Mouse (Mus musculus) midbrain, embryonic 12.5 days (tissue): ENCODE data around the gene Pkn3. TPM values are rescaled to one million over a fixed set of nuclear protein-coding genes. Genes with fewer than 3 reads are reported as not detected.
A peak's percentile ranks its signal among the peaks of the same experiment; 100 is the strongest.
"Not testable (repeated sequence)": the region's sequence is repeated elsewhere in the genome, so short reads cannot be mapped to it uniquely, and the experiment has no call there.

Experiments
- ATAC-seq: fragments of 200-750 bp; cut with Nextera tagmentation; 2 replicates; pipeline ENCODE4 v1.8.0; 2017; ENCODE audit warnings: low read depth, moderate TSS enrichment, moderate library complexity; ENCODE audit not compliant: low FRiP score
- H3K27ac ChIP-seq: fragments of 300-500 bp; sonication (generic); replicated peaks from 2 replicates; pipeline ENCODE4 v1.5.1; 2016; ENCODE audit warnings: mild to moderate bottlenecking
- H3K27me3 ChIP-seq: fragments of 300-500 bp; sonication (generic); 2 replicates; pipeline ENCODE4 v1.6.1; 2016; ENCODE audit warnings: mild to moderate bottlenecking
- H3K36me3 ChIP-seq: fragments of 300-500 bp; sonication (generic); 2 replicates; pipeline ENCODE4 v1.6.1; 2016
- H3K4me1 ChIP-seq: fragments of 300-500 bp; sonication (generic); 2 replicates; pipeline ENCODE4 v1.6.1; 2016
- H3K4me2 ChIP-seq: fragments of 300-500 bp; sonication (generic); replicated peaks from 2 replicates; pipeline ENCODE4 v1.6.1; 2016; ENCODE audit warnings: mild to moderate bottlenecking, moderate library complexity
- H3K4me3 ChIP-seq: fragments of 300-500 bp; sonication (generic); 2 replicates; pipeline ENCODE4 v1.5.1; 2016; ENCODE audit warnings: mild to moderate bottlenecking
- H3K9ac ChIP-seq: fragments of 300-500 bp; sonication (generic); replicated peaks from 2 replicates; pipeline ENCODE4 v1.6.1; 2016; ENCODE audit warnings: mild to moderate bottlenecking, moderate library complexity
- H3K9me3 ChIP-seq: fragments of 300-500 bp; sonication (generic); 2 replicates; pipeline ENCODE4 v1.6.1; 2016; ENCODE audit warnings: mild to moderate bottlenecking
- WGBS: fragments of 180-500 bp; shearing (Covaris S2); methylation state at CpG from one replicate; pipeline ENCODE4 v1.1.7; 2016; 5-methylcytosine and 5-hydroxymethylcytosine counted together
- polyA plus RNA-seq: library from polyadenylated mRNA; unstranded; fragments of >200 nt; fragmentation: Nextera tagmentation; extraction: Ambion mirVana; gene quantifications from 2 replicates; pipeline ENCODE4 v1.2.1, GENCODE M21; 2016

The Pkn3 gene
- polyA plus RNA-seq, 1 experiment from 2014 or later: 9.2 TPM

DNA sequence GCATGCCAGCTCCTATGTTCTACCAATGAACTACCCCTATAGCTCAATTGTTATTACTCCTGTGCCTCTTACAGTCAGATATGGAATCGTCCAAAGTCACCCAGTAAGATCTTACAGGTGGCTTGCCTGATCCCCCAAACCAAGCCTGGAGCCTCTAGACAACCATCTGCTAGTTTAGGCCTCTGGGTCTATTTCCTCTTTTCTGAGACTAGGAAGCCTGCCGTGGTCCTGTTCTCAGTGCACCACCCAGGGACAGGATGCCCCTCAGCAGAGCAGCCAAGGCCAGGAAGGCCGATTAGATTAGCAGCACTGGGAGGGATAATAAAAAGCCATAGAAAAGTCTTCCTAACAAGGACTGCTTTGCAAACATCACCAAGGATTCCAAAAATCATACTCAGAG is 27.7 kb upstream of the Pkn3 start:
- Histone ChIP-seq H3K36me3 (peaks cover 9% of the 10 kb centered on the region; the same call in 1 of the 2 replicates), H3K9ac (no peak overlapping the region), H3K27ac (no peak overlapping the region), H3K4me2 (no peak overlapping the region), H3K27me3 (peaks cover 11% of the 10 kb centered on the region; the same call in 1 of the 2 replicates), H3K4me1 (peaks cover 7% of the 10 kb centered on the region), H3K9me3 (no peaks in the 10 kb centered on the region), H3K4me3 (0 out of 2 replicates have a peak overlapping the region, but pooled peaks have one; percentile 49)
- 83% methylated on average over 3 of the region's 3 CpGs for WGBS
- no peak for ATAC-seq

DNA sequence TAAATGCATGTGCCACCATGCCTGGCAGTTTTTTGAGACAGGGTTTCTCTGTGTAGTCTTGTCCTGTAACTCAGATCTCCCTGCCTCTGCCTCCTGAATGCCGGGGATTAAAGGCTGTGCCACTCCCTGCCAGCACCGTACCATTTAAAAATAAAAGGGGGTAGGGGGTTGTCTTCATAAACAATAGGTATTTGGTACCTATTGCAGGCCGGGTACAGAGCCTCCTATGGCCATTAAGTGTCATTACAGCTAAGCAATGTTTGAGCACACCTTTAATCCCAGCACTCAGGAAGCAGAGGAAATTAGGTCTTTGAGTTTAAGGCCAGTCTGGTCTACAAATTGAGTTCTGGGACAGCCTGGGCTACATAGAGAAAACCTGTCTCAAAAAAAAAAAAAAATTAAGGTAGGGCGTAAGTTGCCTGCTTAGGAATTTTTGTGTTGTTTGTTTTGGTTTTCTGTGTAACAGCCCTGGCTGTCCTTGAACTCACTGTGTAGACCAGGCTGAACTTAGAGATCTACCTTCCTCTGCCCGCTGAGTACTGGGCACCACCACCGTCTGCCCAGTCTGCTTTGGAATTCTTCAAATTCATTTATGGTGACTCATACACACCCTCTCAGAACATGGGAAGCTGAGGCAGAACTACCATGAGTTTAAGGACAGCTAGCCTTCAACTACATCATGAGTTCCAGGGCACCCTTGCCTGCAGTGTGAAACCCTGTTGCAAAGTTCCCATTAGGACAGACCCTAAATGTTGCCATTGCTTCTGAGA is 25.3 kb upstream of the Pkn3 start:
- no peak overlapping the region for H3K27ac ChIP-seq
- no peak for ATAC-seq
- H3K4me1 ChIP-seq: peaks cover 11% of the 10 kb centered on the region
- H3K27me3 ChIP-seq: peaks cover 11% of the 10 kb centered on the region; the same call in 1 of the 2 replicates
- H3K9me3 ChIP-seq: no peaks in the 10 kb centered on the region
- H3K36me3 ChIP-seq: no peaks in the 10 kb centered on the region
- no peak overlapping the region for H3K4me3 ChIP-seq
- H3K4me2 ChIP-seq: no peak overlapping the region
- WGBS: 47% methylated on average over 6 of the region's 6 CpGs
- H3K9ac ChIP-seq: no peak overlapping the region

DNA sequence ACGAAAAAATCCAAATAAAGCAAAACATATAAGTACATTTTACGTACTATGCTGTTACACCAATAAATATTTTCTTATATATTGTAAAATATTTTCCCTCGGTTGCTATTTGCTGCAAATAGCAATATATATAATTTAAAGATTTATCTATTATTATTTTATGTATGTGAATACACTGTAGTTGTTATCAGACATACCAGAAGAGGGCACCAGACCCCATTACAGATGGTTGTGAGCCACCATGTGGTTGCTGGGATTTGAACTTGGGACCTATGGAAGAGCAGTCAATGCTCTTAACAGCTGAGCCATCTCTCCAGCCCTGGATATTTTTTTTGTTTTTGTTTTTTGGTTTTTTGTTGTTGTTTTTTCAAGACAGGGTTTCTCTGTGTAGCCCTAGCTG is 22.2 kb upstream of the Pkn3 start:
- not testable (repeated sequence) for H3K27me3 ChIP-seq, H3K4me3 ChIP-seq, H3K4me1 ChIP-seq, H3K9ac ChIP-seq, ATAC-seq, H3K27ac ChIP-seq, H3K9me3 ChIP-seq, H3K36me3 ChIP-seq, H3K4me2 ChIP-seq
- WGBS: 93% methylated on average over 3 of the region's 3 CpGs

DNA sequence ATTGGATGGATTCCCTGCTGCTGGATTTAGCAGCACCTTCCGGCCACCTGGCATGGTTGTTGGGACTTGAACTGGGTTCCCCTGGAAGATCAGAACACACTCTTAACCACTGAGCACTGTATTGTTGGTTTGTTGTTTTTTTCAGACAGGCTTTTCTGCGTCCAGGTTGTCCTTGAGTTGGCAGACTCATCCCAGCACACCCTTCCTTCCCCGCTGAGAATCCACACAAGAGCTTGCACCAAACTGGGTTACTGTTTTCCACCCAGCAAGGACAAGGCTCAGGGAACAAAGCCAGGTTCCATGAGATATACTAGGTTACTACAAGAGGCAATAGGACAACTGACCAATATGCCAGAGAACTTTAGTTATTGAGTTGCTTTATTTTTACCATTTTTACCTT is 20.7 kb upstream of the Pkn3 start:
- H3K27ac ChIP-seq: no peak overlapping the region
- peaks cover 5% of the 10 kb centered on the region; the same call in 1 of the 2 replicates for H3K27me3 ChIP-seq
- ATAC-seq: no peak
- WGBS: 85% methylated on average over 3 of the region's 3 CpGs
- H3K9ac ChIP-seq: no peak overlapping the region
- no peak overlapping the region for H3K4me2 ChIP-seq
- H3K9me3 ChIP-seq: no peaks in the 10 kb centered on the region
- peaks cover 17% of the 10 kb centered on the region for H3K4me1 ChIP-seq
- H3K36me3 ChIP-seq: no peaks in the 10 kb centered on the region
- no peak overlapping the region for H3K4me3 ChIP-seq

DNA sequence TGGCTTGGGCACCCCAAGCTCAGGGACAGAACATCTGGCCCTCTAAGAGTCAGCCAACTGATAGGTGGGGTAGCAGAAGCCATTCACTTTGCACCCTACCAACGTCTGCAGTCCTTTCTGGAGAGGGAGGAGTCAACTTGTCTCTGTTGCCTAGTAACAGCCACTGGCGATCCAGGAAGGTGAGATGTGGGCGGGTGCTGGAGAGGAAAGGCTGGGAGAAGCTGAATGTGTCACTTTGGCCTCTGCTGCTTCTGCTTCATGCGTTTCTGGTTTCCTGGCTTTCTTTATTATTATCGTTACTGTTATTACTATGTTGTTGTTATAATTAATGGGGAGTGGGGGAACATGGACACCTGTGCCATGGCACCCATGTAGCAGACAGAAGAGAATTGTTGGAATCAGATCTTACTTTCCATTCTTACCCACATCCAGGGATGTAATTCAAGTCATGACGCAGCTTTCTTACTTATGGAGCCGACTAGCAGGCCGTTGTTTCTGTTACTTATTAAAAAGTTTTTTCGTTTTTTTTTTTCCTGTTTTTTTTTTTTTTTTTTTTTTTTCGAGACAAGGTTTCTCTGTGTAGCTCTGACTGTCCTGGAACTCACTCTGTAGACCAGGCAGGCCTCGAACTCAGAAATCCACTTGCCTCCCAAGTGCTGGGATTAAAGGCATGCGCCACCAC is 20.1 kb upstream of the Pkn3 start, which contains the start of gene Set:
TSS of gene Set (plus strand) at position 156 of the 682 bp plus-strand sequence.
- Histone ChIP-seq H3K27ac (no peak within 1 kb of the TSS), H3K4me3 (no peak within 1 kb of the TSS), H3K27me3 (peaks cover 5% of the 10 kb centered on the region; the same call in 1 of the 2 replicates), H3K4me2 (no peak within 1 kb of the TSS), H3K4me1 (peaks cover 18% of the 10 kb centered on the region), H3K9ac (no peak within 1 kb of the TSS), H3K9me3 (no peaks in the 10 kb centered on the region), H3K36me3 (no peaks in the 10 kb centered on the region)
- 48% methylated on average over 12 of the region's 12 CpGs for WGBS
- ATAC-seq: no peak

DNA sequence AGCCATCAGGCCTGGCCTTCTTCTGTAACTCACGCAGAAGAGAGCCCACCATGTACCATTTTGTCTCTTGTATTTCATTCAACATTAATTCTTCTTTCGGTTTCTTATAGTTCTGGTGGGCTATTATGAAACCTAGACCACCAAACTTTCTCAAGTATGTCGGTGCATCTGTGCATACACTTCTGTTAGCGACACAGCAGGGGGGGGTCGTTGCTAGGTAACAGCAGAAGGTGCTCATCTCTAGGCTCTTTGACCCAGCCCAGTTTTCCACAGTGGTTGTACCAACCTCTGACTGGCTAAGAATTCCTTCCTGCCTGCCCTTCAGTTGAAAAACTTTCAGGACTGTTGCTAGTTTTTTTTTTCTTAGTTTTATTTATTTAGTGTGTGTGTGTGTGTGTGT is 19.1 kb upstream of the Pkn3 start:
- no peaks in the 10 kb centered on the region for H3K9me3 ChIP-seq
- peaks cover 26% of the 10 kb centered on the region for H3K4me1 ChIP-seq
- H3K4me3 ChIP-seq: no peak overlapping the region
- H3K9ac ChIP-seq: no peak overlapping the region
- H3K27me3 ChIP-seq: peaks cover 5% of the 10 kb centered on the region; the same call in 1 of the 2 replicates
- no peak overlapping the region for H3K27ac ChIP-seq
- H3K4me2 ChIP-seq: no peak overlapping the region
- H3K36me3 ChIP-seq: no peaks in the 10 kb centered on the region
- no peak for ATAC-seq
- 33% methylated on average over 5 of the region's 5 CpGs for WGBS

DNA sequence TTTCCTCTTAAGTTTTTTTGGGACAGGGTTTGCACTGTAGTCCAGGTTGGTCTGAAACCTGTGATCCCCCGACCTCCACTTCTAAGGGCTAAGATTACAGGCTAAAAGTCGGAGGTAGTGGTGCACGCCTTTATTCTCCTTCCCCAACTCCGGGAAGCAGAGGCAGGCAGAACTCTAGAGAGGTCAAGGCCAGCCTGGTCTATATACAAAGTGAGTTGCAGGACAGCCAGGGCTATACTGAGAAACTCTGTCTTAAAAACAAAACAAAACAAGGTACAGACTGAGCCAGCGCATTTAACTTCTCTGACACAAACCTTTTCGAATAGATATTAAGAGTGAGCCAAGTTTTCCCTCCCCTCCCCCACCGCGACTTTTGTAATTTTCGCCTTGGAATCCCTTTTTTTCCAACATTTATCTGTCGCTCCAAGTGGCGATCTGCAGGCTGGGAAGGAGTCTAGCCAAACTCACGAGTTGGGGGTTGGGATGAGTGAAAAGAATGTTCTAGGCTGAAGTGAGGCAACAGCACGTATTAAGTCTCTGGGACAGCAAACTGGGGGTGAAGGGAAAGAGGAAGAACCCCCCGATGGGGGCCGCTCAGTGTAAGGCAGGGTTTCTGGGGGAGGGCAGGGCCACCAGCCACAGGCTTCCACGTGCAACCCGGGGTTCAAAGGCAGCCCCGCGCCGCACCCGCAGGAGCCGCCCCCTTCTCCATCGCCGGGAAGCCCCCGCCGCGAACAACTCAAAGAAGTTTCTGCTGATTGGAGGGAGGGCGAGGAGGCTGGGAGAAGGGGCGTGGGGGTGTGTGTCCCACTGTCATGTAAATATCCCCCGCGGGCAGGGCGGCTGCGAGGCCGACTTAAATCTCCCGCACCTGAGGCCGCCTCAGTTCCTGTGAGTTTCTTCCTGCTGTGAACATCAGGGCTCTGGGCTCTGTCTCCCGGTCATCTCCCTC is 16.0 kb upstream of the Pkn3 start:
- Histone ChIP-seq H3K36me3 (no peaks in the 10 kb centered on the region), H3K4me2 (peak overlapping the region; percentile 87), H3K9ac (peak overlapping the region; percentile 54), H3K27me3 (no peaks in the 10 kb centered on the region), H3K4me3 (peak overlapping the region; percentile 60), H3K9me3 (no peaks in the 10 kb centered on the region), H3K27ac (peak overlapping the region; percentile 78), H3K4me1 (peaks cover 46% of the 10 kb centered on the region)
- ATAC-seq: no peak
- 8% methylated on average over 37 of the region's 37 CpGs for WGBS

DNA sequence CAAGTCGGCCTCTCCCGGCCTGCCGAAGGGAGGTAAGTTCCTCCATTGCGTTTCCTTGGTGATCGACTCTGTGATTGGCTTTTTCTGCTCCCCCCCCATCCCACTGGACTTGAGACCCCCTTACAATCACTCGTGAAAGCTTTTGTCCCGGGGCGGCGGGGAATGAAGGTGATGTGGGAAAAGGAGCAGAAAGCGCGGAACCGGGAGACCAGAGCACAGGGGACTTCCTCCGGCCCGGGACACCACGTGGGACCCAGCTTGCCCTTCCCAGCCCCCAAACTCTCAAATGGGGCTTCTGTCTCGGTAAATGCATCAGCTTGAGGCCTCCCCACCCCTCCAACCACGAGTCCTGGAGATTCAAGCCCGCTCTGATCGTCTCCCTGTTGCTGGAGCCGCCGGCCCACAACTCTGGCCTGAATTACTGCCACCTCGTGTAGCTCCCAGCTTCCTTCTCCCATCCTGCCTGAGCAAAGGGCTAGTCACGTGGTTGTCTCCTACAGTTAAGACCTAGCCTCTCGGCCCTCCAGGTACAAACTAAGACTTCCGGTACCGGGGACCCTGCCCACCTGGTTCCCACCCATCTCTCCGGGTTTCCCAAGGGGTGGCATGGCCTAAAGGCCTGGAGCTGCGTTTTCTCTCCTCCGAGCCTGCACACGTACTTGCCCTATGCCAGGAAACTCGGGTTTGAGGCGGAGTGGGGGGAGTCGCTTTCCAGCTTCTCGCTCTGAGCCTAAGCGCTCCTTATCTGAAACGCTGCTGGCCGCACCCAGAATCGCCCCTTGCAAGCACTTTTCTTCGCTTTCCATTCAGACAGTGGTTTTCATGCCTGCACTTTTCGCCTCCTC is 15.0 kb upstream of the Pkn3 start:
- under 1% methylated on average over 40 of the region's 40 CpGs for WGBS
- peaks cover 40% of the 10 kb centered on the region for H3K4me1 ChIP-seq
- ATAC-seq: no peak

DNA sequence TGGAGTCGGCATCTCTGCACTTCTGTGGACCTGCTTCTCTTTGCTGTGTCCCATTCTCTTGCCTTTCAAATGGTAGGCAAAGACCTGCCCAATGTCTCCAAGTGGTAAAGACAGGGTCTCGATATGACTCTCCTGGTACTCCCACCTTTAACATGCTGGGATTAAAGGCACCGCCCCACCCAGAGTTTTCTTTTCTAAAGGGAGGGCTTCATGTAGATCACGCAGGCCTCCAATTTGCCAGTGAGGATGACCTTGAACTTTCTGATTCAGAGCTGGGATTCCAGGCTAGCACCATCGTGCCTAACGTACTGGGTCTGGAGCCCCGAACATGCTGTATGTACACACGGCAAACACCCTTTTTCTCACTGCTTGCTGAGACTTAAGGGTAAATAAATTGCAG is 14.2 kb upstream of the Pkn3 start:
- peaks cover 43% of the 10 kb centered on the region for H3K4me1 ChIP-seq
- H3K27ac ChIP-seq: peak overlapping the region; percentile 78
- peak overlapping the region; percentile 87 for H3K4me2 ChIP-seq
- H3K27me3 ChIP-seq: no peaks in the 10 kb centered on the region
- 4% methylated on average over 8 of the region's 8 CpGs for whole genome bisulfite sequencing
- H3K36me3 ChIP-seq: peaks cover 3% of the 10 kb centered on the region
- peak overlapping the region; percentile 60 for H3K4me3 ChIP-seq
- peak overlapping the region; percentile 54 for H3K9ac ChIP-seq
- H3K9me3 ChIP-seq: no peaks in the 10 kb centered on the region
- ATAC-seq: no peak

More for the DNA sequence above, 15.0 kb upstream of the Pkn3 start:
- peak overlapping the region; percentile 87 for H3K4me2 ChIP-seq
- H3K9me3 ChIP-seq: no peaks in the 10 kb centered on the region
- H3K27ac ChIP-seq: peak overlapping the region; percentile 78
- H3K9ac ChIP-seq: peak overlapping the region; percentile 54
- peak overlapping the region; percentile 60 for H3K4me3 ChIP-seq
- no peaks in the 10 kb centered on the region for H3K27me3 ChIP-seq
- no peaks in the 10 kb centered on the region for H3K36me3 ChIP-seq

DNA sequence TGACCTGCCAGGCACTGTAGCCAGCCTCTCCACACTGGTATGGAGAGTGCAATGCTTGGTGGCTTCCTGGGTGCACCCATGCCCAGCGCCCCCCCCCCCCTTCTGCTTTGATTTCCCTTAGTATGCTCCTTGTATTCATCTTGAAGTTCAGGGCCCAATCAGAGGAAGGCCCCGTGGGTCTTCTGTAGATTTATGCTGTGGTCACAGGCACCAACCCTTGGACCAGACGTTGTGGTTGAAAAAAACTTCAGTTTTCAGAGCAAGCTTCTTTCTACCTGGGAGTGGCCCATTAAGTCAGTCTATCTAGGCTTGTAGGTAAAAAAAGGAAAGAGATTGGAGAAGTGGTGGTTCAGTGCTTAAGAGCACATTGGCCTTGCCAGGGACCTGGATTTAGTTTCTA is 13.7 kb upstream of the Pkn3 start:
- H3K4me2 ChIP-seq: peak overlapping the region; percentile 87
- peak overlapping the region; percentile 54 for H3K9ac ChIP-seq
- ATAC-seq: no peak
- H3K9me3 ChIP-seq: no peaks in the 10 kb centered on the region
- H3K27me3 ChIP-seq: no peaks in the 10 kb centered on the region
- H3K27ac ChIP-seq: no peak overlapping the region
- 24% methylated on average over 3 of the region's 3 CpGs for WGBS
- peaks cover 9% of the 10 kb centered on the region for H3K36me3 ChIP-seq
- peaks cover 46% of the 10 kb centered on the region for H3K4me1 ChIP-seq
- H3K4me3 ChIP-seq: peak overlapping the region; percentile 60

DNA sequence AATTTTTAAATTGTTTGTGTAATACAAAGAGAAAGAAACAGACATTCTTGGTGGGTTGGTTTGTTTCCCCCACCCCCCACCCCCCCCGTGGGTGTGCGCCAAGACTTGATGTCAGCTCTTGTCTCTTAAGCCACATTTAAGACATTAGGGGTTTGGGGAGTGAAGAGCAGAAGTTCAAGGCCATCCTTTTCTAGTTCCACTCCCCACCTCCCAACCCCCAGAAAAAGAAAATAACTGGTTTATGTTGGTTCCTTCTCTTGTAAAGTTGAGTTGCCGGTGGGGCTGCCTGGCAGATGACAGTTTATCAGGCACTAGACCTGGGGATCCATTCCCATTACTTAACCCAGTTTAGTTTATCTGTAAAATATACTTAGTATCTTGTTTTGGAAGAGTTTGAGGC is 13.2 kb upstream of the Pkn3 start:
- Histone ChIP-seq H3K27ac (no peak overlapping the region), H3K4me2 (peak overlapping the region; percentile 87), H3K4me1 (peaks cover 46% of the 10 kb centered on the region), H3K27me3 (no peaks in the 10 kb centered on the region), H3K9ac (no peak overlapping the region), H3K9me3 (no peaks in the 10 kb centered on the region), H3K4me3 (peak overlapping the region; percentile 60; the same call in 1 of the 2 replicates), H3K36me3 (peaks cover 14% of the 10 kb centered on the region)
- no peak for ATAC-seq
- 42% methylated on average over 3 of the region's 3 CpGs for WGBS
